In genomic region chr11:43638486-43638885, GRCm38 (mm10) we compare ENCODE assay signal across 24 mouse cellular contexts. TPM values are rescaled to one million over a fixed set of nuclear protein-coding genes. Genes with fewer than 3 reads are reported as not detected.
"Had no signal": no experiment of that assay in that cellular context is flagged by ENCODE, and none has a peak within 500 bp of the region (broad histone marks: within the 10 kb centered on the region; RNA-seq: fewer than 3 reads in every experiment).

No protein-coding gene starts in this region.

- ATAC-seq: lung, postnatal 0 days; midbrain, embryonic 13.5 days; midbrain, embryonic 15.5 days had no signal

- H3K27ac ChIP-seq: lung, embryonic 15.5 days; macrophage; midbrain, embryonic 13.5 days; midbrain, embryonic 15.5 days; neural tube, embryonic 12.5 days; stomach, embryonic 15.5 days; stomach, postnatal 0 days had no signal

- H3K36me3 ChIP-seq: lung, embryonic 15.5 days; midbrain, embryonic 13.5 days; midbrain, embryonic 15.5 days; neural tube, embryonic 12.5 days; stomach, embryonic 15.5 days had no signal

- H3K4me3 ChIP-seq: lung, embryonic 15.5 days; megakaryocyte, embryonic 14.5 days; midbrain, embryonic 13.5 days; midbrain, embryonic 15.5 days; neural tube, embryonic 12.5 days; stomach, embryonic 15.5 days had no signal

- DNase-seq: lung, adult 2 months; lung, postnatal 14 days; lung, postnatal 36 days; right cerebral cortex, postnatal 14 days; thymus, adult 2 months; thymus, postnatal 25 days; thymus, postnatal 4 days had no signal

- H3K4me2 ChIP-seq: lung, embryonic 15.5 days; midbrain, embryonic 11.5 days; midbrain, embryonic 13.5 days; midbrain, embryonic 15.5 days; neural tube, embryonic 12.5 days; stomach, embryonic 15.5 days had no signal

- H3K9ac ChIP-seq: lung, embryonic 15.5 days; midbrain, embryonic 13.5 days; midbrain, embryonic 15.5 days; neural tube, embryonic 12.5 days; stomach, embryonic 15.5 days had no signal

- H3K27me3 ChIP-seq: lung, embryonic 15.5 days; megakaryocyte, embryonic 14.5 days; midbrain, embryonic 13.5 days; midbrain, embryonic 15.5 days; neural tube, embryonic 12.5 days; stomach, embryonic 15.5 days had no signal

- H3K9me3 ChIP-seq: lung, embryonic 15.5 days; midbrain, embryonic 13.5 days; midbrain, embryonic 15.5 days; neural tube, embryonic 12.5 days; stomach, embryonic 15.5 days had no signal

RNA-seq across cellular contexts. Expression of gene Fabp6, which starts 37.1 kb away (rescaled TPM):
- total RNA-seq: megakaryocyte progenitor cell, adult 5-6 weeks; midbrain, postnatal 0 days; monocyte, adult 5-6 weeks; neutrophil, adult 5-6 weeks had no signal
- polyA plus RNA-seq: lung, embryonic 15.5 days; macrophage; midbrain, embryonic 11.5 days; midbrain, embryonic 13.5 days; midbrain, embryonic 15.5 days; midbrain, postnatal 0 days; neural tube, embryonic 12.5 days; neural tube, embryonic 14.5 days; spleen, adult 2 months; testis, adult 2 months had no signal

RNA-seq across cellular contexts. Expression of gene 4933415A04Rik, which starts 51.6 kb away (rescaled TPM):
- total RNA-seq: megakaryocyte progenitor cell, adult 5-6 weeks; monocyte, adult 5-6 weeks had no signal
- polyA plus RNA-seq: macrophage had no signal
